Mouse (Mus musculus) 3134 (cell line): ENCODE measurements around the gene Exoc3l2.

Experiments used
- DNase-seq: peaks from one replicate; pipeline ENCODE4 v3.0.0-alpha.2; 2011; ENCODE audit warnings: low spot score; ENCODE audit not compliant: insufficient read length; ENCODE audit errors: extremely low read depth

The Exoc3l2 gene

DNA sequence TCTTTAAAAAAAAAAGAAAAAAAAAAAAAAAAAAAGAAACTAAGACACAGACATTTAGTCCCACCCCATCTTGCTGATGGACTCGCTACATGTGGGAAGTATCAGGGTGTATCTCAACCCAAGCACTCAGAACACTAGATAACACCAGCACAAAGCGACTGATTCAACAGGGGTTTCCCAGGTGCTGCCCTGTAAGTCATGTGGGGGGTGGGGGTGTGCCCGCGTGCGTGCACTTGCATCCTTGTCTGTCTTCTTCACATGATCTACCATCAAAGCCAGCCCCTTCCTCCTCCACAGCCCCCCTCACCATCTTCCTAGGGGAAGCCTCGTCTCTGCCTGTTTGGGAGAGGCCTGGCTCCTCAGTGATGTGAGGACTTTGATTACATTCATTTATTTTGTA lies 49.2 kb downstream of the Exoc3l2 start:
- DNase-seq: no peak

DNA sequence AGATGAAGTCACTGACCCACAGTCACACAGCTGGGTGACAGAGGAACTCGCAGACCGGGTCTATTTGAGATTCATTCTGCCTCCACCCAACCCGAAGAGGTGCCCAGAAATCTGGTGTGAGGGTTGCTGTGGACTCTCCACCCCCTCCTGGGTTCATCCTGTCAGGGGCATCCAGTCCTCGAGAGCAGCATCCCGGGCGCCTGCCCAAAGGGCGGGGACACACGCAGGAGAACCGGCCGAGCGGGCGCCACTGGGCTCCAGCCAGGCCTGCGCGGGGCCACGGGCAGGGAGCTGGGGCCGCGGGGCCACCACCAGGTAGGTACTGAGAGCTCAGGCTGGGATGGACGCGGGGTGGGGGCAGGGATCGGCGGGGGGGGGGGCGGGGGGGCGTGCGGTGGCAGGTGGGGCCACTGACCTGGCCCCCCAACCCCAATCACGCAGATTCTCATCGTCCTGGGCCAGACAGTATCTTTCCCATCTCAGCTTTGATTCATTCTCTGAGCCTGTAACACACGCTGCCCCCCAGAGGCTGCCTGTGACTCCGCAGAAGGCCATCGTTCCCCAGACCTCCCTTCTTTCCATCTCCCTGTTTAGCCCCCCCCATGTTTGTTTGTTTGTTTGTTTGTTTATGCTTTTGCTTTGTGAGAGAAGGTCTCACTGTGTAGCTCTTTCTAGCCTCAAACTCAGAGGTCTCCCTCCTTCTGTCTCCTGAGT lies 54.7 kb downstream of the Exoc3l2 start, which contains the start of gene Nkpd1:
Gene Nkpd1, plus strand, starts transcription at position 187 of the 714 bp plus-strand sequence.
- no peak for DNase-seq

DNA sequence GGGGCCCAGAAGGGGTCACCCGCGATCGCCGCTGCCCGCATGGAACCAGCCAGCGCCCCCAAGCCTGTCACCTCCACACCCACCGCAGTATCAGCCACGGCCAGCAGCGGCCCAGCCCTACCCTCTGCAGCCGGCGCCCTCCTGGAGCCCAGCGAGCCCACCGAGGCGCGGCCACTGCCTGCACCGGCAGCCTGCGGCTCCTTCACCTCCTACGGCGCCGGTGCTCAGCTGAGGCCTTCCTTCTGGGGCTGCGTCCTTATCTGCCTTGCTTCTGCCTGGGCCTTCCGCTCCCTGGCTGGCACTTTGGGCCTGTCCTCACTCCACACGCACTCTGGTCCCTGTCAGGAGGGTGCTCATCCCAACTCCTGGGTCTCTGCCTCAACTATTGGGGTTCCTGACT lies 56.9 kb downstream of the Exoc3l2 start:
- no peak for DNase-seq

DNA sequence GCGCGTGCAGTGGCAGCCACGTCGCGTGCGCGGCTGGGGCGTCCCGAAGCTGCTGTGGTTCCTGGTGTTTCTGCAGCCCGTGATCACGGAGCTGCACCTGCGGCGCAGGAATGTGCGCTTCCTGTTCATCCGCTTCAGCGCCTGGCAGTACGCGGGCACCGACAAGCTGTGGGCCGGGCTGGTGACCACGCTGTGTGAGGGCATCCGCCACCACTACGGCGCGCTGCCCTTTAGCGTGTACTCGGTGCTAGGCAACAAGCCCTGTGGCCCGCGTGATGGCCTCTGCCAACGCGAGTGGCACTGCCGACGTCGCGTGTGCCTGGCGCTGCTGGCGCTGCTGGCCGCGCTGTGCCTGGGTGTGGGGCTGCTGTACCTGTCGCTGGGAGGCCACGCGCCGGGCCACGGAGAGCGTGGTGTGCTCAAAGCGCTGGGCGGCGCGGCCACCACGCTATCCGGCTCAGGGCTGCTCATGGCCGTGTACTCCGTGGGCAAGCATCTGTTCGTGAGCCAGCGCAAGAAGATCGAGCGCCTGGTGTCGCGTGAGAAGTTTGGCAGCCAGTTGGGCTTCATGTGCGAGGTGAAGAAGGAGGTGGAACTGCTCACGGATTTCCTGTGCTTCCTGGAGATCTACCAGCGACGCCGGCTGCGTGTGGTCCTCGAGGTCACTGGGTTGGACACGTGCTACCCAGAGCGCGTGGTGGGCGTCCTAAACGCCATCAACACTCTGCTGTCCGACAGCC lies 60.1 kb downstream of the Exoc3l2 start:
- DNase-seq: no peak

DNA sequence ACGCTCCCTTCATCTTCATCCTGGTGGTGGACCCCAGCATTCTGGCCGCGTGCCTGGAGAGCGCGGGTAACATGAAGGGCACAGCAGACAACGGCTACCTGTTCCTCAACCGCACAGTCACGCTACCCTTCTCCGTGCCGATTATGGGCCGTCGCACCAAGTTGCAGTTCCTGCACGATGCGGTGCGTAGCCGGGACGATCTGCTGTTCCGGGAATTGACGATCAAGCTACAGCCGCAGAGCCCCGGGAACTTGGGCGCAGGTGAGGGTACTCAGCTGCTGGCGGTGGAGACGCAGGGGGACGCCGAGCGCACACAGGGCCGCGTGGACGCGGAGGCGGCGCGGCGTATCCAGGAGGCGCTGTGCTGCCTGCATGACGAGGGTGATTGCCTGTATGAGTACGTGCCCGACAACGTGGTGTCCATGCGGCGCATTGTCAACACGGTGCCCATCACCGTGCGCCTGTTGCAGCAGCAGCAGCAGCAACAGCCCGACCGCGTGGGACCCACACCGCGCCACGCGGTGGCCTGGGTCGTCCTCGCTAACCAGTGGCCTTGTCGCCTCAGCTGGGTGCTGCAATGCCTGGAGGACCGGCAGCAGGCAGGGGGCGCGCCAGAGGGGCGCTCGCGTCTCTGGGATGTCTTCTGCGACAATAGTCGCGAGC lies 60.8 kb downstream of the Exoc3l2 start:
- DNase-seq: no peak

DNA sequence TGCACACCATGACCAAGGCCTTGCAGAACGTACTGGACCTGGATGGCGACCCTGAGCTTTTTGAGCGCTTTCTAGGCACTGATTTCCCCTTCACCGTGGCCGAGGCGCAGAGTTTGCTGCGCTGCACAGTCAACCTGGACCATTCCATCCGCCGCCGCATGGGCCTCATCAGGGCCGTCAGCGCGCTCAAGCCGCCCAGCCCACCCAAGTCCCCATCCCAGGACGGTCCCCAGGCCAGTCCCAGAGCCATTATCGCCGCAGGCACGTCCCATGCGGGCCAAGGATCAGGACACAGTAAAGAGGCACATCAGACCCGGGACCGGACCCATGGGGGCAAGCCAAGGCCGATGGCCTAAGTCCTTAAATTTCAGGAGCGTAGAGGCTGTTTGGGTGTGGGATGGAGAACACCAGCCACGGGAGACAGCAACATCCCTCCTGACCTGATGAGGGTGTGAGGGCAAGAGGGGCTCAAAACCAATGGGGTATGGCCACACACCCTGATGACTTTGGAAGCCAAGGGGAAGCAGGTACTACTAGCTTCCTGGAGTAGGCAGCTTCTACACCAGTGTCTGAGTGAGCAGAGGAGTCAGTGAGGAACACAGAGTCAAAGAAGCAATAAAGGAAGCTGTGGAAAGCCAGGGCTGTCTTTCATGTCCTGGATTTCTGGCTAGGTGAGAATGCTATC lies 61.4 kb downstream of the Exoc3l2 start:
- DNase-seq: no peak

DNA sequence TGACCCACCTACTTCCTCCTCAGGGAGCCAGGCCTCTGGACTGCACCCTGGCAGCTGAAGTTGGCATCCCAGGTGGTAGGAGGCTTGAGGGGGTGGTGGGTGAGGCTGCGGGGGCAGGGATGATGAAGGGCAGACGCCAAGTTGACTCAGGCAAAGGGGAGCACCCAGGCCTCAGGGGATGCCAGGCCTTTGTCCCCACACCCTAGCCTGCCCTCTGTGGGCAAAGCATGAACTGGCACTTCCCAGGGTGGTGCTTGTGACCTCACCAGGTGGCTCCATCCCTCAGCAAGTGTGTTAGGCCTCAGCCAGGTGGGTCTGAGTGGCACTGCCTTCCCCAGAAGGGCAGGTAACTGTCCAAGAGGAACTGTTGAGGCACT lies 62.0 kb downstream of the Exoc3l2 start:
- DNase-seq: no peak

DNA sequence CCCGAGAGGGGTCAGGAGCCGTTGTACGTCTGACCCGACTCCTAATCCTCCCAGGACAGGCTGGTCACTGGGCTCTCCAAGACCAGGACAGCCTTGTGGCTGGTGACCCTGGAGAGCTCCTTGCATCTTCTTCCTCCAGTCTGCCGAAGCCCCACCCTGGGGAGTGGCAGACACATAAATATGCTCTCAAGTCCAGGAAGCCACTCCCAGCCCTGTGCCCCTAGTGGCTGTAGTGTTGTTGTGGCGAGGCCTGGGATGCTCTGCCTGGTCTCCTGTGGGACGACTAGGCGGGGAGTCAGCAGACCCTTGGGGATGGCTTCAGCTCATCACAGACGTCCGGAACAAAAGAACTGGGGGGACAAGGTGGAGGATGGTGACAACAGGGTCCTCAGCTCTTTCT lies 67.9 kb downstream of the Exoc3l2 start:
- no peak for DNase-seq

DNA sequence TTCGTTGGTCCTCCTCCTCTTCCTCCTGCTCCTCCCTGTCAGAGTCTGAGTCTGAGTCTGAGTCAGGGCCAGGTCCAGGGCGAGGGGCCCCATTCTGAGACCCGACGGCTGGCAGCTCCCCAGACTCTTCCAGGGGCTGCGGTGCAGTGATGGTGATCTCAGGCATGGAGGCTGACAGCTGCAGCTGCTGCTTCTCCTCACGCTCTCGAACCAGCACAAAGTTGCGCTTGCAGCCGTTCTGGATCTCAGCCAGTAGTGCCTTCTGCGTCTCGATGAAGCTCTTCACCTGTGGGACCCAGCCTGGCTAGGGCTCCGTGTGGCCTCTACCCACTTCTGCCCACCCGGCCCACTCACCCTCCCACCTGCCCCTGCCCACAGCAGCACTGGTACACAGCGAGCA lies 69.1 kb downstream of the Exoc3l2 start:
- DNase-seq: no peak

DNA sequence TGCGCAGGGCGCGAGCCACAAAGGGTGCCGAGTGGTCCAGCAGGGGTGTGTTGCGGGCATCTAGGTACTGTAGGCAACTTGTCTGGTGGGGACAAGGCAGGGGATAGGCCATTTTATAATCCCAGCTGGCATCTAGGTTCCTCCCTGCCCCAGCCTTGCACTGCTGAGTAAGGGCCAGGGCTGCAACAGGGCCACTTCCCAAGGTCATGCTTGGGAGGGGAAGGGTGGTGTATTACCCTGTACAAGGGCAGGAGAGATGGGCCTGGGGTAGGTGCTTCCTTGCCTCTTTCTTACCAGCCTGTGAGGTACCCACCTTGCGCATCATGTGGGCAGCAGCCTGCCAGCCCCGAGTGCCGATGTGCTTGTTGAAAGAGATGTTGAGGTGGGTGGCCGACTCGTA lies 71.5 kb downstream of the Exoc3l2 start:
- DNase-seq: no peak

DNA sequence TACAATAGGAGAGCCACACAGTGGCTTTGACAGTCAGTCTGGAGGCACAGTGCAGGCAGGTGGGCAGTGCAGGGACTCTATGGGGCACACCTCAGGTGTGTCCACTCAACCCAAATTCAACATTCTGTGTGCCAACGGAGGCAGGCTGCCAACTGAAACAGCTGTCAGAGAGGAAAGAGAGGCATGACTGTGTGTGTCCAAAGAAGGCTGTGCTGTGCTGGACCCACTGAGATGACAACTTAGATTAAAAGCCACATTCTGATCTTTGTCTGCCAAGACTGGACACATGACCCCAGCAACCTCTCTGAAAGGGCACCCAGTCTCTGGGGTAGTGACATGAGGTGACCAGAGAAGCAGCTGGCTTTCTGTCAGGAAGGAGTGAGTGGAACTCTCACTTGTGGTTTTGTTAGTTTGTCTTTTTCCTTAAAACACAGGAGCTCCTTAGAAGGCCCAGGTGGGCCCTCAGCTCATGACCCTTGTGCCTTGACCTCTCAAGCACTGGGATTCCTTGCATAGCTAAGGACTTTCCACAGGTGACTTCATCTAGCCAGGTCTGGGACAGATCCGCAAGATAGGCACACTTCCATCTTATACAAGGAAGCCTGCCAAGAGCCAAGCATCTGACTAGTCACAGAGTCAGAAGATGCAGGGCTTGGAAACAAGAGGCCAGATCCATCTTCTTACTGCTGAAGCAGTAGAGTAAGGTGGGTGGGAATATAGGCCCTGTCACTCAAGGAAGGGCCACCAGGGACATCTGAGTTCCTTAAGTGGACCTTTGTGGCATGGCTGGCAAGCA lies 77.8 kb downstream of the Exoc3l2 start:
- no peak for DNase-seq

DNA sequence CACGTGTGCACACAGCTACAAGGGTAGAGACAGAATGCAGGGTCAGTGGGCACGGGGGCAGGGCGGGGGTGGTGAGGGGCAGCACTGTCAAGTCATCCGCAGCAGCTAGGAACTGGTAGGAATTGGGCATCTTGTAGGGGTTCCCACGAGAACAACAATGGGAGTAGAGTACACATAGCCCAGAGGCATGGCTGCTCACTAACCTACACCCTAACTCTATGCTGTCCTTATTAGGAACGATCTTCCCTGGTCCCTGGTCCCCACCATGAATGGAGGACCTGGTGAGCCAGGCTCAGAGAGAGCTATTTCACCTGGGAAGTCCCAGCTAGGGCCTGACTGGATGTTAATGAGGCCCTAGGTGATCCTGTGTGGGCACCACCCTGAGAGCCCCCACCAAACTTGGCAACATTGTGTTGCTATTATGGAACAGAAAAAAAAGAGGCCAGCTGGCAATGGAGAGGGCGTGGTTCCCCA lies 78.6 kb downstream of the Exoc3l2 start:
- no peak for DNase-seq

DNA sequence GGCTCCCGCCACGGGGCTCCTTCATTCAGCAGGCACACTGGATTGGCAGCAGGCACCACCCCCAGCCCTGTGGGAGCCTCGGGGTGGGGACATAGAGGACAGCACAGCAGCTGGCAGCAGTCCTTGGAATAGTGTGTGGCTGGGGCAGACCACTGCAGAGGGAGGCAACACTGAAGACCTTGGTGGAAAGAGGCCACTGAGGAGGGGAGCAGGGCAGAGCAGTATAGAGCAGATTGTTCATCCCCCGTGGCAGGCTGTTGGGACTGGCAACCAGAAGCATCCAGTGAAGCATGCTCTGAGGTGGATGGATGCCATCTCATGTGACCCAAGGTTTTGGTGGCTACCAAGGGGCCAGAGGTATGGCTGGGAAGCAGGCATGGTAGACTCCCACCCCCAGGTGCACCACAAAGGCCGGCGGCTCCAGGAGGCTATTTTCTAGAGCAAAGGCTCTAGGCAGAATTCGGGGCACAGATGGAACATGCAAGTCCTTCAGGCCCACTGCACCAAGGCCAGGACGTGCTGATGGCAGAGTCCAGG lies 79.1 kb downstream of the Exoc3l2 start:
- DNase-seq: no peak

DNA sequence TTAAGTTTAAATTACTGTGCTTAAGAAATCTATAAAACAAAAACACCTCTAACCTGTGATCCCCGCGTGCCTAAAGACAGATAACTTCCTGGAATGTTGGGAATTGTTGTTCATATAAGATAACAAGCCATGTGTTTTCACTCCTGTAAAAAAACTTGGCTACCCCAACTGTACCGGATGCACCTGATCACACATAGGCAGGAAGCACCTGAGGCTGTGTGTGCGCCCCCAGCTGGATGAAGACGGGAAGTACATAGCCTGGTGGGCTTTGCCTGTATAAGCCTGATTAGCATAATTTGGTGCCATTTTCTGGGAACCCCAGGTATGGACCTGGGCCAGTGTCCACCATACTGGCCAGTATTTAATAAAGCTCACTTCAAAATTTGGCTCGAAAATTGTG lies 80.5 kb downstream of the Exoc3l2 start:
- no peak for DNase-seq

DNA sequence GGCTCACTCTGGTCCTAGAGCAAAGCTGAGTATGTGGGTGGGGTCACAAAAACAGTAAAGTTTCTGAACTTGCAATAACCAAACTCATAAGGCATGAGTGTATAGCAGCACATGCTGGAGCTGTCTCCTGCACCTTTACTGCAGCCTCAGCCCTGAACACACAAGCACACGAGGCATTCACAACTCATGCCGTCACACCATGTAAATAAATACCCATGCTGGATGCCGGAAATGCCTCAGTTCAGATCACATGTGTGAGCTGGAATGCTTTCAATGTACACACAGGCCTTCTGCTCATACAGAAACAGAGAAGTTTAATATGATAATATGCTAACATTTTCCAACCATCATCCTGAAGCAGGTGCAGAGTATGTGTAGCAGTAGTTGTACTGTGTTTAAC lies 82.9 kb downstream of the Exoc3l2 start:
- DNase-seq: no peak
